Mouse (Mus musculus) MEL (cell line): Measurements from ENCODE around the gene Ctns.

Experiments used
- CHD2 ChIP-seq: IDR thresholded peaks from 2 replicates; pipeline ENCODE4 v1.6.1; 2011; ENCODE audit warnings: low read length, improper control_type of control experiment
- CTCF ChIP-seq, 3 experiments: IDR thresholded peaks in 2 of 3; conservative IDR thresholded peaks in 1 of 3; 2 replicates each; pipeline ENCODE4 v1.5.1; 2011 to 2012; ENCODE audit warnings: low read length in 3 of 3, low read depth in 2 of 3, mild to moderate bottlenecking in 2 of 3, improper control_type of control experiment in 1 of 3, inconsistent platforms in 1 of 3, mixed read lengths in 1 of 3, moderate library complexity in 1 of 3; ENCODE audit not compliant: control insufficient read depth in 1 of 3, insufficient read depth in 1 of 3, poor library complexity in 1 of 3, severe bottlenecking in 1 of 3
- E2F4 ChIP-seq: IDR thresholded peaks from 2 replicates; pipeline ENCODE4 v1.6.1; 2011; ENCODE audit warnings: low read depth, low read length, improper control_type of control experiment, borderline replicate concordance
- EP300 ChIP-seq, 2 experiments: IDR thresholded peaks; 2 replicates each; pipeline ENCODE4 v1.6.1; 2011; ENCODE audit warnings: improper control_type of control experiment in 2 of 2, low read length in 2 of 2, low read depth in 1 of 2, mild to moderate bottlenecking in 1 of 2
- HCFC1 ChIP-seq: IDR thresholded peaks from 2 replicates; pipeline ENCODE4 v1.6.1; 2012; ENCODE audit warnings: low read depth, mild to moderate bottlenecking, inconsistent platforms, low read length, improper control_type of control experiment, moderate library complexity
- KAT2A ChIP-seq: conservative IDR thresholded peaks from 2 replicates; pipeline ENCODE4 v1.6.1; 2012; ENCODE audit warnings: low read depth, low read length, improper control_type of control experiment, inconsistent platforms
- MAFK ChIP-seq: IDR thresholded peaks from 2 replicates; pipeline ENCODE4 v1.6.1; 2011; ENCODE audit warnings: low read depth, mild to moderate bottlenecking, low read length, improper control_type of control experiment, borderline replicate concordance
- MAX ChIP-seq: IDR thresholded peaks from 2 replicates; pipeline ENCODE4 v1.6.1; 2011; ENCODE audit warnings: low read length, improper control_type of control experiment
- NRF1 ChIP-seq: IDR thresholded peaks from 2 replicates; pipeline ENCODE4 v1.6.1; 2014; ENCODE audit warnings: low read depth, mild to moderate bottlenecking, inconsistent platforms, low read length, improper control_type of control experiment, moderate library complexity; ENCODE audit not compliant: poor library complexity, insufficient read depth, severe bottlenecking
- POLR2A ChIP-seq, 2 experiments: IDR thresholded peaks; 2 replicates each; pipeline ENCODE4 v1.6.1; 2011 to 2012; ENCODE audit warnings: low read length in 2 of 2, mild to moderate bottlenecking in 2 of 2, control low read depth in 1 of 2, improper control_type of control experiment in 1 of 2, low read depth in 1 of 2, moderate library complexity in 1 of 2; ENCODE audit not compliant: control insufficient read depth in 1 of 2, insufficient read depth in 1 of 2, poor library complexity in 1 of 2
- RAD21 ChIP-seq: IDR thresholded peaks from 2 replicates; pipeline ENCODE4 v1.6.1; 2011; ENCODE audit warnings: mild to moderate bottlenecking, low read depth, low read length, improper control_type of control experiment
- ZNF384 ChIP-seq: IDR thresholded peaks from 2 replicates; pipeline ENCODE4 v1.6.1; 2012; ENCODE audit warnings: low read depth, mild to moderate bottlenecking, inconsistent platforms, low read length, improper control_type of control experiment

DNA sequence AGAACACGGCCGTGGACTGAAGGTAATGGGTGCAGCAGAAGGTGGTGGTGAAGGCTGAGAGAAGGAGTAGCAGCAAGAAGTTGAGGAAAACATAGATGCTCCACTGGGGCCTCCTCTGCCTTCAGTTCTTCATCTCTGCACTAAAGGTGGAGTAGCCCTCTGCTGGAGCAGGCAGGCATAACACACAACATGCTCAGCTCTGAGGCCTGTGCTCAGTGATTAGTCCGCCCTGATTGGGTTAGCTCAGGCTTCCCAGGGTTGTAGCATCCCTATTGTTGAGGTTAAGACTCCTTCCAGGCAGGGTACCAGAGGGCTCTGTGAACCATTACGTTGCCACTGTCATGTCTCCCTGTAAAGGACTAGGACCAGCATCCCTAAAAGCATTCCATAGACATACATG, 29.6 kb downstream of the Ctns start:
- peak; percentile 21; the same call in 1 of the 2 replicates for TF ChIP-seq HCFC1
- peak; percentile 70 to 81 (median 81) for TF ChIP-seq CTCF (IDR thresholded peaks at IDR 0.05 in 2 of 3, conservative IDR thresholded peaks at IDR 0.05 in 1 of 3; ENCODE audit: control insufficient read depth in 1 of 3, insufficient read depth in 1 of 3, low read depth in 2 of 3, low read length in 3 of 3, poor library complexity in 1 of 3, severe bottlenecking in 1 of 3)
- TF ChIP-seq KAT2A = no peak
- TF ChIP-seq RAD21 = peak; percentile 58
- TF ChIP-seq MAFK = no peak
- TF ChIP-seq POLR2A (IDR thresholded peaks at IDR 0.05; ENCODE audit: control insufficient read depth in 1 of 2, insufficient read depth in 1 of 2, low read depth in 1 of 2, low read length in 2 of 2, poor library complexity in 1 of 2) = no peak
- no peak for TF ChIP-seq ZNF384
- TF ChIP-seq CHD2 = no peak
- no peak for TF ChIP-seq NRF1
- TF ChIP-seq EP300 (IDR thresholded peaks at IDR 0.05; ENCODE audit: low read depth in 1 of 2, low read length in 2 of 2) = no peak
- TF ChIP-seq MAX = no peak
- TF ChIP-seq E2F4 = no peak
